Mouse (Mus musculus): Measurements from ENCODE around the gene Ovca2.
"Not testable (repeated sequence)": the region's sequence is repeated elsewhere in the genome, so short reads cannot be mapped to it uniquely, and the experiment has no call there.

Ovca2 gene

GRCm38 (mm10) chr11:75194850-75195461 lies 16.3 kb upstream of the Ovca2 start:
- DNase-seq: peak; percentile 22 to 57

- DNase-seq: peak; percentile 32
Observed at GRCm38 (mm10) chr11:75194121-75194849, 15.7 kb upstream of the Ovca2 start.

GRCm38 (mm10) chr11:75193256-75194071 lies 14.8 kb upstream of the Ovca2 start, which contains the start of gene Rtn4rl1:
Gene Rtn4rl1, plus strand, starts transcription at chr11:75193783.
- DNase-seq: peak; percentile 70 to 73

- DNase-seq: peak; percentile 44 to 49
Observed at GRCm38 (mm10) chr11:75192336-75193214, 13.9 kb upstream of the Ovca2 start.

- no peak for DNase-seq
Observed at GRCm38 (mm10) chr11:75191841-75192240, 13.2 kb upstream of the Ovca2 start.

GRCm38 (mm10) chr11:75190905-75191441 lies 12.3 kb upstream of the Ovca2 start, which contains the start of gene Dph1:
Gene Dph1, minus strand, starts transcription at chr11:75191241.
- DNase-seq: no peak

- peak; percentile 71 to 76 for DNase-seq
Observed at GRCm38 (mm10) chr11:75190371-75190724, 11.7 kb upstream of the Ovca2 start.

GRCm38 (mm10) chr11:75189713-75190370 lies 11.2 kb upstream of the Ovca2 start:
- DNase-seq: no peak

- DNase-seq: no peak
Observed at GRCm38 (mm10) chr11:75184986-75185385, 6.4 kb upstream of the Ovca2 start.

GRCm38 (mm10) chr11:75184573-75184972 lies 5.9 kb upstream of the Ovca2 start:
- DNase-seq: no peak

GRCm38 (mm10) chr11:75183917-75184570 lies 5.4 kb upstream of the Ovca2 start:
- DNase-seq: no peak

- no peak for DNase-seq
Observed at GRCm38 (mm10) chr11:75178011-75178410, 624 bp downstream of the Ovca2 start.

- not testable (repeated sequence) for DNase-seq
Observed at GRCm38 (mm10) chr11:75174574-75174973, 4.1 kb downstream of the Ovca2 start.

- no peak for DNase-seq
Observed at GRCm38 (mm10) chr11:75173799-75174165, 4.9 kb downstream of the Ovca2 start.

- peak; percentile 76 to 88 for DNase-seq
Observed at GRCm38 (mm10) chr11:75173095-75173798, 5.4 kb downstream of the Ovca2 start.

- DNase-seq: peak in 1 of 2 experiments; percentile 47
Observed at GRCm38 (mm10) chr11:75172151-75173094, 6.2 kb downstream of the Ovca2 start.

- DNase-seq: no peak
Observed at GRCm38 (mm10) chr11:75171186-75171865, 7.3 kb downstream of the Ovca2 start.

- peak; percentile 71 to 79 for DNase-seq
Observed at GRCm38 (mm10) chr11:75170136-75170751, 8.4 kb downstream of the Ovca2 start.
